Mouse (Mus musculus) gastrocnemius, adult 18-20 months (tissue): ENCODE measurements at regions not wholly inside any gene's neighbourhood (a gene's known extent, or its start where the extent isn't known, plus 50 kb on each side); places are given as distances from the start of the nearest gene placed in this dataset.

Experiments
- DNase-seq: peaks from one replicate; pipeline ENCODE4 v3.0.0; 2021; ENCODE audit warnings: low spot score

DNA sequence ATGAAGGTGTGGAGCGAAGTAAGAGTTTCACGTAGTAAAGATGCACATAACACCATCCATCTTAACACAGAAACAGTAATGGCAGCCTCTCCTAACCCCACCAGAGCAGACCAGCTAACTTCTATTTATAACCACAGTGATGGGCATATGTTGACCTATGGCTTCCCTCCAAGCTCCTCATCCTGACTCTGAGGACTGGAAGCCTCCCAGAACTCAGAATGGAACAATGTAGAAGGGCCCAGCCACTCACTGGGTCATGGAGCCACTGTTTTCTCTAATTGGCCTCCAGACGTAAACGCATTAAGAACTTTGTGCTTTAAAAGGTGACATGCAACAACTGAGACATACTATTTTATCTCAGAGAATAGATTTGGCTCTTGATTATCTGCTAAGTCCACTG lies 77.0 kb downstream of the Irs2 start:
- DNase-seq, result no peak

DNA sequence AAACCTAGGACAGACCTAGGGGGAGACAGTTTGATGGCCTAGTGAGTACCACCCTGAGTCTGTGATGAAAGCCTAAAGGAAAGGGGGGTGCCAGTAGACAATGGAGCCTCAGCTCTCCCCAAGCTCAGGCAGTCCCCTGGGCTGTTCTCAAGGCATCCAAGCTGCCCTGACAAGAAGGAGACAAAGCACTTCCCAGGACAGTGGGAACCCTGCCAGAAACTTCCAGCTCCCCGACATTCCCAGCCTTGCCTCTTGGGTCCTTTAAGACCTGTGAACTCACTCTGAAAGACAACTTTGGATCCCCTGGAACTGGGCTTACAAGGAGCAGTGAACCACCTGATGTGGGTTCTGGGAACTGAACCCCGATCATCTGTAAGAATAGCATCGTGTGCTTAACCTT lies 79.4 kb downstream of the Irs2 start:
- no peak for DNase-seq

DNA sequence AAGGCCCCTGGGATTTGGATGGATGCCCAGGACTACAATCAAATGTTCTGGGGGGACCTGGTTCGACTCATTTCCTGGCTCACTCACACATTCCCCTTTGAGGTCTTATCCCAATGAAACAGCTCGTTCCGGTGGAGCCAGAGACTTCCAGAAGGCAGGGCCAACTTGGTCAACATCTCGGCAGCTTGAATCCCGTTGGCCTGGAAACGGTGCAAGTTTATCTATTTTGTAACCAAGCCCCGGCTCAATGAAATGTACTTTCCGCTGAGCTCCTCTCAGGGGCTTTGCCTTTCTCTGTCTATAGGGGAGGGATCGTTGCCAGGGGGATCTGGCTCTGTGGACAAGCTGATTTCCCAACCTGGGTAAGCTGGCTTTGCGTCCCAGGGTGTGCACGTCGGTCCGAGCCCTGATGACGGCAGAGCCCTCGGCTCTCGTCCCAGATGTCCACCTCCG lies 79.9 kb downstream of the Irs2 start:
- DNase-seq, result peak; percentile 72

DNA sequence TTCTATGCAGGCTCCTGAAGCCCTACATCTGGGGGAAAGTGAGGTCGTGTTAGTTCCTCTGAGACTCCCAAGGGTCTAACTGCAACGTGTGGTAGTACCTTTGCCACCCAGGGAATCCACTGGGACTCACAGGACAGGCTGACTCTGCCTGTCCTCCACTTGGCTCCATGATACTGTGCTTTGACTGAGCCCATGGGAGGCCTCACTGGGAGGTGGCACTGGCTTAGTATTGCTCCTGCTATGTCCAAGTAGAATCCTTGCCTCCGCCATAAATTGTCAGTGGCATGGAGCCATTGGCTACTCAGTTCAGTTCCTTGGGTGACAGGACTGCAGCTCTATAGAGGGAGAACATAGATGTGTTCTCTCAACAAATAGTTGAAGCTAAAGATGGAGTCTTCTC lies 81.1 kb downstream of the Irs2 start:
- DNase-seq, result no peak

DNA sequence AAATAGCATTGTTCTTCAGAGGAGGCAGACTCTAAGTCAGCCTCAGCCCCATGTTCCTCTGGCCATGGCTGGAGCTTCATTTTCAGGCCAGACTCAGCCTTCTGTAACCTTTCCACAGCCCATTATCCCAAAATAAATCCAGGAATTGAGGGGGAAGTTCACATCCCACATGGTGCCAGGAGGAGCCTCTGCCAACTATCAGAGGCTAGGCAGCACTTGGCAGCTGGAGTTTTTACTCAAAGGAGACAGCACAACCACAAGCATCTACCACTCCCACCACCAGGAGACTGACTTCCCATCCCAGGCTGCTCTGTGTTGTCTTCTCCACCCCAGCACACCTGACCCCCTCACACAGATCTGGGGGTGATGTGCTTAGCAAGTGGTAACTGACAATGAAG lies 81.7 kb downstream of the Irs2 start:
- no peak for DNase-seq

DNA sequence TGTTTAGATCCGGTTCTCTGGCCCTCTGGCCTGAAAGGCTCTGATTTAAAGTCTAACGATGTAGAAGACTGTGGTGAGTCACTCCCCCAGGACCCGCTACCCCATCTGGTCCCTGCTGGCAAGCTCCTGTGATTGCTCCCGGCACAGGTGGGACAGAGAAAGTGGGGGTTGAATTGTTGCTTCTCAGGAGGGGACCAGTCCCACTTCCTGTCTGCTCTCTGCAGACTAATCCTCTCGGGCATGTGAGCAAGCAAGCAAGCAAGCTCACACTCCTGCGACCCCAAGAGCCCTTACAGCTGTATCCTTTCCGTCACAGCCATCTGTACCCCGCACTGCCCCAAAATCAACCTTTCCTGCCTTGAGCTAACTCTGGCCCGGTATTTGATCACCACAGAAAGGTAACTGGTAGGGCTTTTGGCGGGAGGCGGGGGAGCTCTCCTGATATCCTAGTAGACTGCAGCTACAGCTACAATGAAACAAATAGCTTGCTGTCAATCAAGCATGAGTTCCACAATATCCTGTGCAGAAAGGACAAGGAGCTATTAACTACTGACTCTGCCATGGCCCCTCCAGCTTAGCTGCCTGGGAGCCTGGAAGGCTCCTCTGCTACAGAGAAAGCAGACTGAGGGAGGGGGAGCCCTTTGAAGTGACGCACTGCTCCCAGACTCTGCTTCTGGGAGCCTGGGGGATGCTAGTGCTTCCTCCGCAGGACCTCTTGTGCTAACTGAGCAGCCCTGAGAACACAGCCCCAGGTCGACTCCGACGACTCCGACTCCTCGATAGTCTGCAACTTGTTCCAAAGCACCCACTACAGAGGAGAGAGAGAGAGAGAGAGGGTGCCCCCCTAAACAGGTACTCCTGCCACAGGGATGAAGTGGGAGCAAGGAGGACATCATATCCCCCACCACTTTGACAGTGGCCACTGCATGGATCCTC lies 82.4 kb downstream of the Irs2 start:
- DNase-seq, result no peak

DNA sequence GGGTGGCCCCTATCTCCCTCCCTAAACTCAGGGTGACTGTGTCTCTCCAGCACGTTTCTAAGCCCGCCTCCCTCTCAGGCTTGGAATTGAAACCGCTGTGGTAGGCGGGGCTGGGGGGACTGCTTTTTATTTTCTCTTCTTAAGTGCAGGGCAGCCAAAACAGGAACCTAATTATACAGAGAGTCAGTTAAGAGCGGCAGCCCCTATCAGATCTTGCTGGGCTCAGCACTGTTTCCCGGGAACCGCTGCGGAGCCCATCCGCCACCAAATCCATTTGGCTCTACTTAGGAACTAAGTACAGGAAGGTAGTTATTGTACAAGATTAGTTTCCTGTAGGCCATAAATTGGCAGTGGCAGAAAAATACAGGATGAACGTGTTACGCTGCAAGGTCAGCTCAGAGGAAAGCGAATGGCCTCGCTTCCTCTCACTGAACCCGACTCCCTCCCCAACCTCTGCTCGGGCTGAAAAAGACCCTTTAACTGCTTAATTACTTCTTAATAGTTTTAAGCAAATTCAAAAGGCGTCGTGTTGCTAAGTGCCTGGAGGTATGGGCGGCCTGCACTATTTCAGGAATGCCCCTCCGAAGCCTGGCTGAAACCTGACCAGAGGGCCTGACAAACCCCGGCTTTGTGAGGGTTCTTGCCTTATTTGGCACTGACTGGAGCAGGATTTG lies 83.6 kb downstream of the Irs2 start:
- DNase-seq, result peak; percentile 60

DNA sequence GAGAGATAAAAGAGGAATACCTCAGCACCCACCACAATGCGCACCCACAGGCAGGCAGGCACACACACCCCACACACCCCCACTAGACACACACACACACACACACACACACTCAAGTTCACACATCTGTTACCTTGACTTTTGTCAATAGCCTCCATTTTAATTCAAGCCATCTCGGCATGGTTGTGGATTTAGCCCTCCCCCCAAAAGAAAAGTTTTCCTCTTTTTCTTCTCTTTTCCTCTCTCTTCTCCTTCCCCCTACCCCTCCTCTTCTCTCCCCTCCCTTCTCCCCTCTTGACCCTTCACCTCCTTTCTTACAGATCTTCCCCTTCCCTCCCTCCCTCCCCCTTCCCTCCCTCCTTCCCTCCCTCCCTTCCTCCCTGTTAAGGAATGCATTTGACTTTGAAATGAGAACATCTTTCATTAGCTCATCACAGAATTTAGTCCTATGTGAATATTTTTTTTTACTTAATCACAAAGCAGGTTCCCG lies 84.2 kb downstream of the Irs2 start:
- no peak for DNase-seq

DNA sequence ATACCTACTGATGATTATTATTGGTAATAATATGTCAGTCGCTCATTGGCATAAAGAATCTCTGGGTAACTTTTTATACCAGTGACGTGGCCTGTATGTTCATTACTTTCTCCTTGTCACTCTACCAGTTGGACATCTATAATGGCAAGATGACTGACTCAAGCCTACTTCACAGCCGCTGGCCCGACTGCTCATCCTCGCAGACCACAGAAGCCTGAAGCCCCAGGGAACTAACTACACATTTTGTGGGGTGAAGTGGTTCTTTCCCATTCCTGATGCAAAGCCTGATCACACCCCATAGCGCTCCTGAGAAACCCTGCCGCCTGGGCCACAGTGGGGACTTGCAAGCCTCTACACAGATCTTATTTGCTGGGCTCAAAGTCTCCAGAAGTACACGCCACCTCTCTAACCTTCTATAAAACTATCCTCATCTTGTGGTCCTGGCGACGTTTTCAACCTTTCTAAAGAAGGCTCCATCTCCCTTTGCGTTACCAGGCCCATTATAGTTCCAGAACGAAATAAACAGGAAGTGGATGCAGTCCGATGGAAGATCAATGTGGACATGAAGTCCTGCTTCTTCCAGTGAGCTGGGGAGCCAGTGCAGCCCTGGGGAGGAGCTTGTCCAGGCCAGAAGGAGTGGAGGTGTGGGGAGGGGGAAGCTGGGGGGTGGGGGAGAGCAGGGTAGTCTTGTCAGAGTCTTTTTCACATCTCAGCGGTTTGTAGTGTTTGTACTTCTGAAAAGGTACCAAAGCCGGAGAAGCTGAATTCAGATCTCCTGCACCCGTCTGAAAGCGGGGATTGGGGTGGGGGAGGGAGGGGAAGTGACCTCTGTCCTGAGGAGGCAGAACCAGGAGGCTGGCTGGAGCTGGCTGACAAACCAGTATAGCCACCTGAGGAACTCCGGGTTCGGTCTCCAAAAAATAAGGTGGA lies 84.9 kb downstream of the Irs2 start:
- no peak for DNase-seq

DNA sequence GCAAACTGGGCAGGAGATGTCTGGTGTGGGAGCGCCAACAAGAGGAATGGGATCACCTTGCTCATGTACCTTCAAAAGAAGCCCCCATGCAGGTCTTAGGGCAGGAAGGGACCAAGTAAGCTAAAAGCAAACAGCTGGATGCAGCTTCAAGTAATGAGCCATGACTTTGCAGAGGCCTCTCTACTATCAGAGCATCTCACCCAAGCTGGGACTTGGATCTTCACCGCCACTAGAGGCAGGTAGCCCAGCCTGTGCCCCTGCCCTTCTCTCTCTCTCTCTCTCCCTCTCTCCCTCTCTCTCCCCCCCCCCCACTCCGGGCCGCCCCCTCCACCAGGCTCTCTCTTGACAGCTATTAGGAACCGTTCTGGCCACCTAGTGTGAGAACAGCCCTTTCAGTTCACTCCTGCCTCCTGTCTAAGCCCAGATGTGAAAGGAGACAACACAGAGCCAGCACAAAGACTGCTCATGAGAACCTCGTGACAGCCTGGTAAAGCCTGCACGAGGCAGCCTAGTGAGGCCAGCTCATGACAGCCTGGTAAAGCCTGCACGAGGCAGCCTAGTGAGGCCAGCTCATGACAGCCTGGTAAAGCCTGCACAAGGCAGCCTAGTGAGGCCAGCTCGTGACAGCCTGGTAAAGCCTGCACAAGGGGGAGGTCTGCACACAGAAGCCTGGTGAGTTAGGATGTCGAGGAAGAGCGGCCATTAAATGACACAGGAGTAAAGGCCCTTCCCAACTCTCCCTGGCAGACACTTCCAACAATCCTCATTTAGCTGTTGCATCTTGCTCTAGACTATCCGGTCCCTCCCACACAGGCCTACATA lies 85.8 kb downstream of the Irs2 start:
- DNase-seq, result no peak

DNA sequence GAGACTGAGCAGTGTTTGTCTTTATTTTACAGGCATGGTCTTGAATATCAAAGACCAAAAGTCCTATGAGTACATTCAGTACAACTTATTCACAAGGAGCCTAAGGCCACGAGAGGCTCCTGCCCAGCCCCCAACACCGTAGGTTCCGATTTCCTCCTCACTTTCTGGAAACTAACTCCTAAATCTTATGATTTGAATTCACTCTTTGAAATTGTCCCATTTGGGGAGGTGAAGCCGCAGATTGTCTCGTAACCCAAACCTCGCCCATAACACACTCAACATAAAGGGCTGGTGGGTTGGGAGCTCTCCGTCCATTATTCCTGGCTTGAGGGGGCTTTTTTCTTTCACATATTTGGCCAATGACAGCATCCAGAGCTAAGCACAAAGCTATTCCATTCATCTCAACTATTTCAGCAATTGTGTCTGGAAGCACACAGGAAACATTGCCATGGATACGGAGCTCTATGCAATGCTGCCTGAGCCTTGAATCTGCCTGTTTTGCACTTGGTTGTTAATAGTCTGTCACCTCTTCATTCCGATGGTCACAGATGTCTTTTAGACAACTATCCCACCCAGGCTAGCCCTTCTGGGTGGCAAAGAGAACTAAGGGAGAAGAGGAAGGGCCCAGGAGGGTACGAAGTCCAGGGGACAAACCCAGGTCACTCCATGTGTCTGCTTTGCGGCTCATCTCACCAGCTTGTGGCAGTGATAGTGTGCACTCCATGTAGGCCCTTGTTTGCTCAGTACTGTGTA lies 86.6 kb downstream of the Irs2 start:
- DNase-seq, result no peak

DNA sequence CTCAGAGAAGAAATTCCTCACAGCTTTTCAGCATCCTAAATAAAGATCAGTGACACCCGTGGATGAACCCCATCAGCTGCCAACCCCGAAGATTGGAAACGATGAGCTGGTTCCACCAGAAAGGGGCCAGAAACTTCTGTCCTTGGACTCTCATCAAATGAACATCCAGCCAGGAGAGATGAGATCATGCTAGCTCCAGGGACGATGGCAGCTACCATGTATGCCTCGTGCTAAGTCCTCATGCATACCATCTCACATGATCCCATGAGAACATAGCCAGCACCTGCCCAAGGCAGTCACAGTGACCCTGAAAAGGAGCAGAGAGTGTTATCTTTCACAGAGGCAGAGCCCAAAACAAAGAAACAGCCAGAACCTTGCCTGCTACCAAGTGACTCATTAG lies 88.6 kb downstream of the Irs2 start:
- DNase-seq, result peak; percentile 83

DNA sequence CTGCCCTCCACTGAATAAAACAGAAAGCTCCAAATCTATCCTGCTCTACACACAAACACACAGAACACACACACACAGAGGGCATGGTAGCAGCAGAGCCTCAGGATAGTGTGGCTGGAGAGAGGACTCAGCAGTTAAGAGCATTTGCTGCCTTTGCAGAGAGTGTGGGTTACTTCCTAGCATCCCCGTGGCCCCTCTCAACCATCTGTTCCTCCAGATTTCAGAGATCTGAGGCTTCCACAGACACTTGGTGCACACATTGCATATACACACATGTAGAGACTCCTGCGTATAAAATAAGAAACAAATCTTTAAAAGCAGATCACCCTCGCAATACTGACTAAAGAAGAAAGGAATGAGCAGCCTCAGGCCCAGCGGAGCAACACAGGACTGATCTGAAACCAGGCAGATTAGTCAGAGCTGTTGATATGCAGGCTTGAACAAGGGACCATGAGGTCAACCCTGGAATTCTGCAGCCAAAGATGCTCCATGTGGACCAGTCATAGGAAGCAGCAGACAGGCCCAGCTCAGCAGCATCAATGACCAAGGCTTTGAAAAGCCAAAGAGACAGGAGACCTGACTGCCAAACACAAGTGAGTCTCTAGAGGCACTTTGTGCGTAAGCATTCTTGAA lies 89.7 kb downstream of the Irs2 start:
- DNase-seq, result no peak

DNA sequence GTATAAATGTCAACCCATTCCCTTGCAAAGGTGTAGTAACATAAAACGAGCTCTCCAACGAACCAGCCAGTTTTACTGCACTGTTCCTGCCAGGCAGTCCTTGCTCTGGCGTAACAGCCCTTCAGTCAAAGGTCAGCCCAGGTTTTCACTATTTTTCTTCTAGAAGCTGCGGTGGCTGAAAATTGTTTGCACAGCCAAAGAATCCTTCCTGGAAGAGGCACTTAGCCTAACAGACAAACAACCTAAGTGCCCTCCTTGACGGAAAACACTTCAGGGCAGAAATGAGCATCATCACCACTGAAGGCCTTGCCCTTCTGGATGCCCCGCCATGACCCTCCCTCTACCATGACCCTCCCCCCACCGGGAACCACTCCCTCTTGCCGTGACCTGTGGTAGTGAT lies 93.6 kb downstream of the Irs2 start:
- DNase-seq, result no peak

DNA sequence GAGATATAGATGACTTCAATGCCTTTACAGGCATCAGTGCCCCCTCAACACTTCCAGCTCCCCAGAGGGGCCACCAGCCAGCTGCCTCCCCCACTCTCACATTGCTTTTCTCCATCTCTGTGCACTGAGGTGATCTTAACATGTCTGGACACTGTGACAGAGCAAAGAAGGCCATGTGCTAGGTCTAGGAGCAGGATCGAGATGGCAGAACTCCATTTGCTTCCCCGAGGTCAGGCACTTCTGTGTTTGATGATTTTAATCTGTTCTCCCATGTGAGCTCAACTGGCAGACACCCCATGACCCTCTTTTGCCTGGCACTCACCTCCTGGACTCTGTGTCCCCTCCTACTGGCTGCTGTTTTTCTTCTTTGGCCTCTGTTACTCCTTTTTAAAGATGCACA lies 95.8 kb downstream of the Irs2 start:
- no peak for DNase-seq

DNA sequence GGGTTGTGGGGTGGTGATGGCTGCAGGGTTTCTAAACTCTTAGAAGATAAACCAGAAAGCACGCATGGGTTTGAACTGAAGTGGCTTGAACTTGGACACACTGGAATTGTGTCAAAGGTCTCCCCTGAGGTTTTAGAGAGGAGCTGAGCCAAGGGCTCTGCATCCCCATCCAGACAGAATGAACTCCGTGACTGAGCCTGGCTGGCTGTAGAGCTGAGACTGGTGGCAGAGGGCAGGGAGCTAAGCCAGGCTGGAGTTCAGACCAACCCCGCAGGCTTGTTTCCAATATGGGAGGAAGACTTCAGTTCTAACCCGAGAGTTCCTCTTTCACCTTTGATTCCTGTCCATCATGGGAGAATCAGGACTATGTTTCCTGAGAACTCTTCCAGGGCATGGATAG lies 96.9 kb downstream of the Irs2 start:
- DNase-seq, result no peak

DNA sequence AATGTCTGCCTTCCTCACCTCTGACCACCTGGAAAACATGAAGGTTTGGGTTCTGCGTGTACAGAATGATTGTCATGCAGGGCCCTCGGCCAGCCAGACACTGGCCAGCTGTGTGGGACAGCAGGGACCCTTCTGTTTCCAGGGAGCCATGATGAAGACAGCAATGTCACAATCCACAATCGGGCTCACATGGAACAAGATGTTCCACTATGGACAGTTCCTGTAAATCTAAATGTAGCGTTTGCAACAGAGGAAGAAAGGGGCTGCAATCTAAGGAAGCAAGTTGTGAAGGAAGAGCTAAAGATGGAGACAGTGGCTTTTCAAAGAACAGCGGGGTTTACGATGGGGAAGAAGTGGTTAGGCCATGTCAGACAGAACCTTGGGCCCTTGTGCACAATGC lies 97.3 kb downstream of the Irs2 start:
- no peak for DNase-seq

DNA sequence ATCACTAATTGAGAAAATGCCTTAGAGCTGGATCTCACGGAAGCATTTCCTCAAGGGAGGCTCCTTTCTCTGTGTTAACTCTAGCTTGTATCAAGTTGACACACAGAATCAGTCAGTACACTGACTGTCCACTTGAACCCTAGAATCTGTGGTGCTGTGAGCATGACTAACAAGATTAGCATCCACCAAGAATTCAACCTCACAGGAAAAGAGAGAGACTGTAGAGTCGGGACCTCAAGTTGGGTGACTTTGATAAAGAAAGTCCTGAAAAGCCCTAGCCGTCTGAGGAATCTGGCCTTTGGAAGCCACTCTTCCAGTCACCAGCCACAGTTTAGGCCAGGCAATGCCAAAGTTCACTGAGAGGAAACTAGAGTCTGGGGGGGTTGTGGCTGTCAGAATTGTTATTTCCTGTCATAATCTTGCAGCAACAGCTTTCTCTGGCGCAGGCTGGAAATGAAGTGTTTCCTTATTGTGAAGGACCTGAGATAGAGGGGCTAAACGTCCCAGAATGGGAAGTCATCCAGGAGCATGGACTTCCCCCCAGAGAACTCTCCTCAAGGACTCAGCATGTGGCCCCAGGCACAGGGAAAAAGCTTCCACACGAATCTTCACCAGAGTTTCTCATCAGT lies 97.9 kb downstream of the Irs2 start:
- DNase-seq, result no peak

DNA sequence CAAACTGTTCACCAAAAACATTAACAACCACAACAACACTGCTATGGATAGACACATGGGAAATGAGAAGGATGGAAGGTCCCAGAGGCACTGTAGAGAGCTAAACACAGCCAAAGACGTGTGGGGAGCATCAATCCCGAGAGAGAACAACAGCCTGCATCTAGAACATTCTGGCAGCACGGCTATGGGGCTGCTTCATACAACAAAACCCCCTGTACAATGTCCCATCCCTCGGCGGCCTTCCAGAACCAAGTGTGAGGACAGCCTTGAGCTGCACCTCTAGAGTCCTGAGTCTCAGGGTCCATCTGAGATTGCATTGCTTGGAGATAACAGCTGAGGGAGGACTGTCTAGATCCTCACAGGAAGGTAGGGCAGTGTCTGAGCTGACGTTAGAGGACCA lies 99.1 kb downstream of the Irs2 start:
- no peak for DNase-seq
